Mouse (Mus musculus): ENCODE measurements around the gene Zfp446.

Zfp446 gene

DNA sequence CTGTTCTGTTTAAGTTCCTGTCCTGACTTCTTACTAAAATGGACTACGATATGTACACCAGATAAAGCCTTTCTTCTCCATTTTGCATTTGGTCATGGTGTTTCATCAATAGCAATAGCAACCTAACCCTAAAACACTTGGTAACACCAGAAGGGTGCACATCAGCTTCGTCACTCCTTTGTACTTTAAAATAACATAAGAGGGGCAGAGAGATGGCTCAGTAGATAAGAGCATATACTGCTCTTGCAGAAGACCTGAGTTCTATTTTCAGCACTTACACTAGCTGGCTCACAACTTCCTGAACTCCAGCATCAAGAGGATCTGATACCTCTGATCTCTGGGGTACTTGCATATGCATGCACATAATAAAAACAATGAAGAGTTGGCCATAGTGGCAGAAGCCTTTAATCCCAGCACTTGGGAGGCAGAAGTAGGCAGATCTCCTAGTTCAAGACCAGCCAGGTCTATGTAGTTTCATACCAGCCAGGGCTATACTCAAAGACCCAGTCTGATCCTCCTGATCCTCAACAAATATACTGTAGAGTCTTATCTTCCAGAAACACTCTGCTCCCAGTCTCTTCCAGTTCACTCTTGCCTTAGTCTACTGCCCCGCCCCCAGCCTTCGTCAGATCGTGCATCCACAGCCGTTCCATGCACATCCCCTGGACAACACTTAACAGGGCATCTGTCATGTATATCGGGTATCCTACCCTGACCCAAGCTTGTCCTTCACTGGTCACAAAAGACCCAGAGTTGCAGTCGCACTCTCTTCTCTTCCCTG, 10.0 kb downstream of the Zfp446 start:
- DNase-seq = no peak

DNA sequence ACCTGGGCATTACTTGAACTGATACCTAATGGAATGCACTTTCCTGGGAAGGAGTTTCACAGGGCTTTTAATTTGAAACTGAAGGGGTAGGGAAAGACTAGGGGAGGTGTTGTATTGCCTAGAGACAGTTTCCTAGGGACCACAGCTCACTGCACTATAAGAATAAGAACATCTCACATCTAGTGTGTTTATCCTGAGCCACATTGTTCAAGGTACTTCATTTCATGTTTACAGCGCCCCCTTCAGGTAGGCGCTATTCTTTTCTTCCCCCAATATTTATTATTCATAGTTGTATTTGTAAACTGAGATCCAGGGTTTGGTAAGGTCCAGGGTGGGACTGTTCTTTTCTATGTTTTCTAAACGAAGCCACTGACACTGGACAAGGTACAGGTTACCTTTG, 14.6 kb downstream of the Zfp446 start:
- DNase-seq = no peak

DNA sequence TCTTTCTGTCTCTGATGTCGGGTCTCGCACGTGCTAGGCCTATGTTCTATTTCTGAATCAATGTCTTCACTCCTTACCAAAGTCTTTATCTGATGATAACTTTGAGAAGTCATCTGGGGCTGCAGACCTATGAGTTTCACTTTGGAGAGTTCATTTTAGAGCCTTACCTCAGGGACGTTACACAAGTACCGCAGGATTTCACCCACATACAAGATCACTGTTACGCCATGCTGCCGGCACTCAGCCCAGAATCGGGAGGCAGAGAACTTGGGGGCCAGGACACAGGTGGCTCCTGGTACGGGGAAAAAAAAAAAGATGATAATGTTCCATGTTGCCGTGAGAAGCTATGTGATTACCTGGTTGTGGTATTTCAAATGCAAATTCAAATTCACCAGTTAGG, 15.5 kb downstream of the Zfp446 start:
- DNase-seq = no peak

- DNase-seq = no peak
Measured at GRCm38 (mm10) chr7:12995862-12996261, 18.2 kb downstream of the Zfp446 start.

DNA sequence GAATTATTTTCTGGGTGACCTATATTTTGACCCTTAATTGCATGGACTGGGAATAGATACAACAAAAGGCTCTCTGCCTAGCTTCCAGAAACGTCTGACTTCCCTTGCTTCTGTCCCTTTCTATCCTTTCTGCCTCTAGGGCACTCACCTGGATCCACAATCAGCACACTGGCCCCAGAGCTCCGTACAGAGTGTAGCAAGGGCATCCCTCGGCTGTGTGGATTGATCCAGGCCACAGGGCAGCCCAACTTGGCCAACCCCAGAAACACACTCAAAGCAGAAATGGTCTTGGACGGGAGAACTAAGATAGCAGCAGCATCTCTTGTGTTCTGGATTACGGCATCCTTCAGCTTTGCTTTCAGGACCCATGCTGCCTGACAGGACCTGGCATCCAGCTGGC, 19.6 kb downstream of the Zfp446 start:
- DNase-seq = no peak

GRCm38 (mm10) chr7:12998053-12998452, 20.4 kb downstream of the Zfp446 start, which contains the start of gene Slc27a5:
Slc27a5 (minus strand) TSS chr7:12998192.
- no peak for DNase-seq

DNA sequence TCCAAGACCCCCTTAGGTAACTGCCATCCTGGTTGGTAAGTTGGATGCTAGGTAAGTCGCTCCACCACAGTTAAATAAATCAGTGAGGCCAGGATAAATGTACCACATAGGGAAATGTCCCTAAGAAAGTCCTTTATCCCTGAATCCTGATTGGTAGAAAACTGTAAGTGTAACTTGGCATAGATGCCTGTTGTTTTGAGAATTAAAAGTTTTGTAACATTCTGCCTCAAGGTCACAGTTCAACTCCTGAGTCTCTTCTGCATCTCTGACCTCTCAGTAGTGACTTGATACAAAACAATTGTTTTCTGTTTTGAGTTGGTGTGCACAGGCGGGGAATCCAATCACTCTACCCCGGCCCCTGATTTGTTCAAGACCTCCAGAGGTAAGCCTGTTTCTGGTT, 21.2 kb downstream of the Zfp446 start, which contains the start of gene Trim28:
Trim28 (plus strand) TSS at position 264 of the 400 bp plus-strand sequence.
- DNase-seq = no peak

- no peak for DNase-seq
Measured at GRCm38 (mm10) chr7:13001584-13001983, 23.9 kb downstream of the Zfp446 start.

- DNase-seq = no peak
Measured at GRCm38 (mm10) chr7:13003380-13003779, 25.7 kb downstream of the Zfp446 start.

DNA sequence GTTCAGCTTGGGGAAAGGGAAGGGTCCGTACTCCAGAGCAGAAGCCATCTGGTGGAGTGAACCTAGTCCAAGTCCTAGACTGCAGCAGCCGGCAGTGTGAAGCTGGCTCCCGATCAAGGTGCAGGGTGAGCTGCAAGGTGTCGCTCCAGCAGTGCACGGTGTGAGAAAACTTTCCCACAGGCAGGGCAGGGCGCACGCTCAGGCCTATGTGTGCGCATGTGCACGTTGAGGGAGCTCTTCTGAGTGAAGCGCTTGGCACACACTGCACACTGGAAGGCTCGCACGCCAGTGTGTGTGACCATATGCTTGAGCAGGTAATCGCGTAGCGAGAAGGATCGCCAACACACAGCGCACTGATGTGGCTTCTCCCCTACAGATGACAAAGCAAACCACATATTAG, 28.4 kb downstream of the Zfp446 start:
- no peak for DNase-seq

- no peak for DNase-seq
Measured at GRCm38 (mm10) chr7:13006531-13006930, 28.9 kb downstream of the Zfp446 start.

GRCm38 (mm10) chr7:13007341-13008092, 29.9 kb downstream of the Zfp446 start:
- DNase-seq = no peak

- DNase-seq = peak; percentile 94
Measured at GRCm38 (mm10) chr7:13009143-13010004, 31.7 kb downstream of the Zfp446 start.

GRCm38 (mm10) chr7:13010005-13010908, 32.6 kb downstream of the Zfp446 start, which contains the start of gene Zbtb45:
Zbtb45 (minus strand) TSS chr7:13010034.
- DNase-seq = no peak

DNA sequence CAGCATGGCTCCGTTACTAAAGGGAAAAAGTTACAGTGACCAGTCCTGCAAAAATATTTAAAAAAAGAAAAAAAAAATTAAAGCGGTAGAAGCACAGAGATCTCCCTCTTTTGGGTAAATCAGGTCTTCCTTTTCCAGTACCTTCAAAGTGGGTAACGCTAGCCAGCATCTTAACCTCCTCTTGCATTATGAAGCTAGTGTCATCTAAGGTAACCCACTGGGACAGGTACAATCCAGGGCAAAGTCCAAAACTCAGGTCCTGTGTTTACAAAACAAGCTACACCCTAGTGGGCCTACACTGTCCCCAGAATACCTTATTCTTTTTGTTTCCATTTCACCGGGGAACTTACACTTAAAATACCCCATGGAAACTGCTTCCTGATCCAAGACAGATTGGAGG, 36.0 kb downstream of the Zfp446 start:
- DNase-seq = no peak

- no peak for DNase-seq
Measured at GRCm38 (mm10) chr7:13014275-13014839, 36.7 kb downstream of the Zfp446 start.

- DNase-seq = no peak
Measured at GRCm38 (mm10) chr7:13015217-13015616, 37.6 kb downstream of the Zfp446 start.

DNA sequence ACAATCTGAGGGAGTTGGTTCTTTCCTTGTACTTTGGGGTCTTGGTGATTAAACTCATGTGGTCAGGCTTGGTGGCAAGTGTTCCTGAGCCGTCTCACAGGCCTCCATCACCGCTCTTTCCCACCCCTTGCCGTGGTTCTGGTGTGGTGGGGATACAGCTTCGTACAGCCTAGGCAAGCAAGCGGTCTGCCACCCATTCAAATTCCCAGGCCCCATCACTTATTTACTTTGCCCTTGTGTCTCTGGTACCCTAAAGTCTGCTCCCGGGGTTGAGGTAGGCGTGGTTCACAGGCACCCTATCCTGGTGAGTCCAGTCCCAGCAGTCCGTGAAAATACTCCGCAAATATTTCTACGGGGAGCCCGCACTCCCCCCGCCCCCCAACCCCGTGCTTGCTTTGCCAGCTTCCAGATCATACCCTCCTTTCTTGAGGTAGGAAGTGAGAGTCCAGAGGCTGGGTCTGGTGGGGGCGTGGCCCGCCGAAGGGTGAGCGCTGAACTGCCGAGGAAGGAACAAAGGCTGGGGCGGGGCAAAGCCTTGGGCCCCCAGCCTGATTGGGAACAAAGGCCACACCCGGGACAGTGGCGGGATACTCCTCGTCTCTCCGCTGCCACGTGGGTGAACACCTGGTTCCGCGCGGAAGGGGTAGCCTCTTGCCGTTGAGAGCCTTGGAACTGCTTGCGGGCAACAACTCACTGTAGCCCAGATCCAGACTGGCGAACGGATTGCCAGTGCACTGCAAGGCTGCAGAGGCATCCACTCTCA, 45.3 kb downstream of the Zfp446 start:
- peak; percentile 65 for DNase-seq

DNA sequence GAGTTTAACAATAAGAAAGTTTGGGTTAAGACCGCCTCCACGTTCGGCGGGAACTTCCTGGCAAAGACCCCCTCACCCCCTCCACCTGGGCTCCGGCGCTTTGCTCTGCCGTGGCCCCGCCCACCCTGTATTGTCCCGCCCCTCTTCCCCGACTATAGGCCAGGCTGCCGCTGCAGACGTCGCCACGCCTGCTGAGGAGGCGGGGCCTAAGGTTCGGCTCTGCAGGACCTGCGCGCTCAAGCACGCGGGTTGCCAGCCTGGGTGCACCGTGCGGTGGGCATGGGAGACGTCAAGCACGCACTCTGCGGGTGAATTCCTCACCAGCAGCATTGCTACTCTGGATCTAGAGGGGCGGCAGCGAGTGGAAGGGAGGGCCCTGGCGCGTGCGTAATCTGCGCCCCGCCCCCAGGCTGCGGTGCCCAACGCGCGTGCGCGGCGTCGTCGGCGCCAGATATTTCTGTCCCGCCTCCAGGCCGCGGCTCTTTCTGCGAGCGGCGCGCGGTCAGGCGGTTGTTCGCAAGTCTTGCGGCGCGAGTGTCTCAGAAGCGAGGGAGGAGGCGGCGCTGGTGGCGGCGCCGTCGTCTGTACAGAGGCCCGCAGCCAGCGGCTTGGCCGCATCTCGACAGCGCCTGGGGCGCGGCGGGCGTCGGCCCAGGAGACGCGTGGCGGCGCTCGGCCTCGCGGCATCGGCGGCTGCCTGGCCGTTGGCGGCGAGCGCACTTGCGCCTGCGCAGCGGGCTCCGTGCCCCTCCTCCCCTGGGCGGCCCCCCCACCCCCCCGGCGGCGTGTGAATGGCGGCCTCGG, 46.5 kb downstream of the Zfp446 start:
- DNase-seq = peak; percentile 95

DNA sequence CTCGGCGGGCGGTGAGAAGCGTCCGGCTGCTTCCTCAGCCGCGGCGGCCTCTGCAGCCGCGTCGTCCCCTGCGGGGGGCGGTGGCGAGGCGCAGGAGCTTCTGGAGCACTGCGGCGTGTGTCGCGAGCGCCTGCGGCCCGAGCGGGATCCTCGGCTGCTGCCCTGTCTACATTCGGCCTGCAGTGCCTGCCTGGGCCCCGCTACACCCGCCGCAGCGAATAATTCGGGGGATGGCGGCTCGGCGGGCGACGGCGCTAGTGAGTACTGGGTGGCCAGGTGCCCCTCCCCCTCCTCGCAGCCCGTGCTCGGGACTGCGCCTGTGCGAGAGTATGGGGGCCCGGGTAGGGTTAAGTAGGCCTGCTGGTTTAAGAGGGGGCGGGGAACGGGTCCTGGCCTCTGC, 47.2 kb downstream of the Zfp446 start:
- peak; percentile 87 for DNase-seq

Measured in layer of hippocampus, adult 9-11 months (tissue).